Mouse (Mus musculus) granulocyte monocyte progenitor cell, adult 5-6 weeks (primary cell): ENCODE measurements around the gene Ascl4. TPM values are rescaled to one million over a fixed set of nuclear protein-coding genes. Genes with fewer than 3 reads are reported as not detected.

Experiments used
- ATAC-seq: replicated peaks from 2 replicates; pipeline ENCODE4 v1.8.0; 2016; ENCODE audit warnings: mild to moderate bottlenecking, moderate TSS enrichment, inconsistent platforms; ENCODE audit not compliant: poor library complexity, severe bottlenecking
- total RNA-seq, 2 experiments: library from RNA; stranded (forward) in 1 of 2; stranded (reverse) in 1 of 2; fragments of 200-712, 200-1000 nt in 1 of 2; fragments of >200 nt in 1 of 2; fragmentation: Nextera tagmentation in 1 of 2; gene quantifications; 2 replicates each; pipeline ENCODE4 v1.2.3; 2014 to 2017

Gene Ascl4
- not detected in 2 replicates for total RNA-seq (2014; fragmentation: Nextera tagmentation)
- not detected in 2 replicates for total RNA-seq (2017)

DNA sequence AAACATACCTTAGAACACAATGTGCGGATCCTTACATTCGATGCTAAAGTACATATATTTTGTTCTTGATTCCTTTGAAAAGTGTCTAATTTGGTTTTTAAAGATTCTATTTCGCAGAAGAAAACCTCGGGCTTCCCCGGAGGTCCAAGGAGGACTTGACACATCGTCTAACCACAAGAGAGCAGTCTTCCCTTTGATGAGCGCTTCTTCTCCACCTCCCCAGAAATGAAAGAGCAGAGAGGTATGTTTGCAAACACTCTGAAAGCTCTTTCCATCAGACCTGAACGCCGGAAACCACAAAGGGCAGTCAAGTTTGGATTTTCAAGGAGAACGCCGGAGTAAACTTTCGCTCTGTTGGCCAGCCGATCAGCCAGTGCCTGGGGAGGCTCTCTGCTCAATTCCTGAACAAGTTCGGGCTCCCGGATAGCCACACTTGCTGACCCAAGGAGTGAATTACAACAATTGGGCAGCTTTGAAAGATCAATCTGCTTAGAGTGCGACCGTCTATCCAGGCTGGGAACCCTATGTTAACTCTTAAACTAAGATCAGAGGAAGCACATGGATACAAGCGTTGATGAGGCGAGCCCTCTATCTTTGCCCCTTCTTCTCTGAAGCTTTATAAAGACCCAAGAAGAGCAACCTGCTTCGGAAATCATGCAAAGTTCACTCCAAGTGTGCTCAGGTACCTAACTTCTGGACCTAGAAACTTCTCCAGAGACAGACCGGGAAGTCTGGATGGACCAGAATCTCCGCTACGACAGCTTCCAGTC is at the start of gene Ascl4:
Ascl4 (plus strand) TSS at position 6 of the 770 bp plus-strand sequence.
- ATAC-seq: peak; percentile 30; the same call in 1 of the 2 replicates

GRCm38 (mm10) chr10:85879886-85880486 is 47.5 kb upstream of the Ascl4 start:
- ATAC-seq: no peak

DNA sequence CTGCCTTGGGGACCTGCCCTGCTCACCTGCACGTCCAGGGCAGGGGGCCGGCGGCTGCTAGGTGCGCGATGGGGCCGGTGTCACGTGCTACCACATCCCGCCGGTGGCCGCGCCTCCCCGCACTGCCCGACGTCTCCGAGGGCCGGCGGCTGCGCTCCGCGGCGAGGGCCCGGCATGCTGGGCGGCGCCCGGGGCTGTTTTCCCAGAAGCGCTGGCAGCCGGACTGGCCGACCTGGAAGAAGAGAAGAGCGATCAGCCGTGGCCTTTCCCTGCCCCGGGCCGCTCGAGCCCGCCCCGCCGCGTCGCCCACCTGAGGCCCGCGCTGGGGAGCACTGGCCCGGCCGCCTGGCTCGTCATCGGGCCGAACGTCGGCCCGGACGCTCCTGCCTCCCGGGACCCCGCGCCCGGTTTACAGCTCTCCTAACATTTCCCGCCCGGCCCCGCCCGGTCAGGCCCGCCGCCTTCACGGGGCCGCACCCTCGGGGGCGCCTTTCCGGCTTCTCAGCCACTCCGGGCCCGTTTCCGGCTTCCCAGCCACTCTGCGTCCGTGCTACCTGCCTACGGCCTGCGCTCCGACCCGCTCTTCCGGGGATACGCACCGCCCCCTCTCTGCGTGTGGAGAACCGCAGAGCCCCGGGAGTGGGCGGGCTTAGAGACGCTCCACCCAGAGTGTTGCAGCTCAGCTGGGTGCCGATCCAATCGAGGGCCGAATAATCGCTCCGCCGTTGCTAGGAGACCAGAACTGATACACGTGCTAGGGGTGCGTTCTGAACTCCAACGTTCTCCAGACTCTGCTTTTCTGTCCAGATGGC is 10.8 kb upstream of the Ascl4 start, which contains the start of gene Prdm4:
Prdm4 (minus strand) TSS at position 645 of the 812 bp plus-strand sequence.
- ATAC-seq: peak; percentile 99

DNA sequence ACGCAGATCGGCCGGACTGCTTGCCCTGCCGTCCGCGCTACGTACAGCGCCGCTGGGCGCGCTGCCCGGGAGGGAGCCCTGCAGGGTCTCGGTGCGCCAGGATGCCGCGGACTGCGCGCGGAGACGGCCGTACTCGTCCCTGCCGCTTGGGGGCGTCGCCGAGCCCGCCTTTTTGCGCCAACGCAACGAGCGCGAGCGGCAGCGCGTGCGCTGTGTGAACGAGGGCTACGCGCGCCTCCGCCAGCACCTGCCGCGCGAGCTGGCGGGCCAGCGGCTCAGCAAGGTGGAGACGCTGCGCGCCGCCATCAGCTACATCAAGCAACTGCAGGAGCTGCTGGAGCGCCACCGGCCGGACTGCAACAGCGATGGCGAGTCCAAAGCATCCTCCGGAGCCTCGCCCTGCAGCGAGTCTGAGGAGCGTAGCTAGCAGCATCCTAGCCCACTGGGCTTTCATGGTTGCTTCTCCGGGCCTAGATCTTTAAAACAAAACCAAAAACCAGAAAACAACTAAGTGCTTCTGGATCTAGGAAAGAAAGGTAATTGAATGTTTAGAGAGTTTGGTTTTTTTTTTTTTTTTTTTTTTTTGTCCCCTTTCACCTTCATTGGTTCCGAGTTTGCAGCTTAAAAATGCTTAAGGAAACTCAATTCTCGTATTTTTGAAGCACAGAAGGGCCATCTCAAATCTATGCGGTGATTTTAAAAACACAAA is 1.2 kb downstream of the Ascl4 start:
- ATAC-seq: peak; percentile 77

GRCm38 (mm10) chr10:85929208-85929591 is 1.7 kb downstream of the Ascl4 start:
- ATAC-seq: no peak

DNA sequence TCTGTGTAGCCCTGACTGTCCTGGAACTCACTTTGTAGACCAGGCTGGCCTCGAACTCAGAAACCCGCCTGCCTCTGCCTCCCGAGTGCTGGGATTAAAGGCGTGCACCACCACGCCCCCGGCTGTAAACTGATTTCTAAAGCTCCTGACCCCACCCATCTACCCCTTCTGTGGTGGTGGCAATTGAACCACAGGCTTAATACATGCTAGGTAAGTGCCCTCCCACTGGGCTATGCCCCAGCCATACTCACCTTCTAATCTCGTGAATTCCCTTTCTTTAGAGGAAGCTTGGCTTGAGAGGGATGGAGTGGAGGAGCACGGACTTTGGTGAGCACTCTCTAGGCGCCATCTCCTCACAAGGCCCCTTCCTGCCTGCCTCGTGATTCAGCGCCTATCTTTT is 2.5 kb downstream of the Ascl4 start:
- no peak for ATAC-seq

- no peak for ATAC-seq
Measured at GRCm38 (mm10) chr10:85936280-85936965, 8.9 kb downstream of the Ascl4 start.

- ATAC-seq: no peak
Measured at GRCm38 (mm10) chr10:85948483-85949196, 21.2 kb downstream of the Ascl4 start.

GRCm38 (mm10) chr10:85951765-85952443 is 24.4 kb downstream of the Ascl4 start:
- peak; percentile 88 for ATAC-seq

- ATAC-seq: no peak
Measured at GRCm38 (mm10) chr10:85953401-85953800, 25.9 kb downstream of the Ascl4 start.

DNA sequence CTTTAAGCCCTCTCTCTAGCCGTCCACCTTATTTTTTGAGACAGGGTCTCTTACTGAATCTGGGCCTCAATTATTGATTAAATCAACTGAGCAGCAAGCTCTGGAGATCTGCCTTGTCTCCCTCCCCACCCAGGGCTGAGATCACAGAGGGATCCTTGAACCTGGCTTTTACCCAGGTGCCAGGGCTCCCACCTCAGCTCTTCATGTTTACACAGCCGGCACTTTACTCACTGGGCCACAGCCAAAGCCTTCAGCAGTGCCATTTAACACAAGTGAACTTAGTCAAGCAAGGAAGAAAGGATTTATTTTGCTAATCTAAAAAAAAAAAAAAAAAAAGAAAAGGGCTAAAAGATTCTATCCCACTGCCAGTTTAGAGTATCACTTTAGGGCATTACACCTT is 26.9 kb downstream of the Ascl4 start:
- ATAC-seq: no peak

DNA sequence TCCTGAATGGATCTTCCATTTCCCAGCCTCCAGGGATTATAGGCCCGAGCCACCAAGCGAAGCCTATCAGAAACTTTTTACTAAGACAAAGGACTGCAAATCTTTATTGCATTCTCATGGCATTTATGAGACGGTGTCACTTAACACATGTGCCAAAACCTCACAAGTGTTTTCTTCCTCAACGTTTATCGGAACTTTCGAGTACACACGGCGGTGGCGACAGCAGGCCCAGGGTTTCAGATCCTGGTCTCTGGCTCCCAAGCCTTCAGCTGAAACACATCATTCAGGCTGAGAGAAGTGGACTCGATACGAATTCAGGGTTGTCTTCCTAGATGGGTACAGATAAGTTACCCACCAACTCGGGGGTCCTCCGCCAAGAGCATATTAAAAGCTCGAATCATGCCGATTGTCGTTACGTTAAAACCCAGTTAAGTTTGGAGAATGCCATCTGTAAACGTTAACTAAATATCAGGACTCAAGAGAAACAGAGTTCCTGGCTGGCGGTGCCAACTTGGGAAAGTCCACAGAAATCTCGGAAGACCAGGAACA is 29.5 kb downstream of the Ascl4 start:
- ATAC-seq: peak; percentile 28

- ATAC-seq: peak; percentile 98
Measured at GRCm38 (mm10) chr10:85957464-85957950, 30.0 kb downstream of the Ascl4 start, which contains the start of gene Rtcb. Rtcb (minus strand) TSS chr10:85957823.

DNA sequence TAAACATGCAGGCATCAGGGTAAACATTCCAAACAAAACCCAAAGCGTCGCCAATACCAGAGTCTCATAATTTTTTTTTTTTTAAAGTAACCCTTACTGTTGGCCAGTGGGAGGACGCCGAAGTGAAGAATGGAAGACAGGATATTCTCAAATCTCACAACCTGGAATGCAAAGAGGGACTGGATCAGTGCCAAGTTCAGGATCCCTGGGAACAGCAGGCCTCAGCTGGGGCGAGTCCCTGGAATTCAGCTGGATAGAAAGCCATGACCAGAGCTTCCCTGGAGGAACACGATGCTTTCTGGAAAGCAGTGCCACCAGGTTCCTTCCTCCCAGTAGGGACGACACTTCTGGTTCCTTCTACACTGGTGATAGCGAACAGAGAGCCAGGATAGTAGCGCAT is 35.4 kb downstream of the Ascl4 start:
- ATAC-seq: no peak

- ATAC-seq: no peak
Measured at GRCm38 (mm10) chr10:85964316-85964715, 36.8 kb downstream of the Ascl4 start.

DNA sequence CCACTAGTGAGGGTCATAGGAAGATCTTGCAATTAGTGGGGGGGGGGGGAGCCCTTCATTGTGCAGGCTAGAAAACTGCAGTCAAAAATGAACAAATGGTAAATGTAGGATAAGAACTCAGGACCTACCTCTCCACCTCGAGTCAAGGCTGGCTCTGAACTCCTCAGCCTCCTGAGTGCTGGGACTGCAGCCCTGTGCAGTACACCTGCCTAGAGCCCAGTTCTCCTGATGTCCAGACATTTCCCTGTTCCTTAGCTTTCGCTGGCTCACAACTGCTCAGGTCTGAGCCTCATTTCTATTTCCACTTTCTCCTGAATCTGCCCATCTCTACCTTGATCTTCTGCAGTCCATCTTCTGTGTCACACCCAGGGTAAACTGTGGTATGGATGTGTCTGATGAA is 39.0 kb downstream of the Ascl4 start:
- ATAC-seq: no peak

GRCm38 (mm10) chr10:85967411-85968156 is 40.1 kb downstream of the Ascl4 start:
- no peak for ATAC-seq
